Mouse (Mus musculus) cerebral cortex, adult 2 months (tissue): ENCODE measurements around the gene Tal1.

ENCODE experiments used
- WGBS: fragments of 180-500 bp; shearing (Covaris S2); methylation state at CpG from one replicate; pipeline ENCODE4 v1.1.7; 2018; 5-methylcytosine and 5-hydroxymethylcytosine counted together

The Tal1 gene

DNA sequence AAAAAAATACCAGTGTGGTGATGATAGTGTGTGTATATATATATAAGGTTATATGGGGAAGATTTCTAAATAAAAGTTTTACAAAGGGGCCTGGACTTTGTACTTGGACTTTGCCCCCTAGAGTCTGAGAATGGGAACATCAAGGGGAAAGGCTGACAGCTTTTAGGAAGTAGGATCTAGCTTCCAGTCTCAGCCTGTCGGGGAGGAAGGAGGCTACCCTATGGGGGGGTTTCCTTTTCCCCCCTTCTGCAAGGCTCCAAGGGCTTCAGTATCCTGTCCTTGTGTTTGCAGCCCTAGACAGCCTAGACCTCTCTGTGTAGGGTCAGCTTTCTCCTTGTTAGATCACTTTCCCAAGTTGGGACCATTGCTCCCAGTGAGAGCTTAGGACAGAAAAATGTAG lies 15.4 kb downstream of the Tal1 start:
- 58% methylated on average over 1 of the region's 1 CpGs for WGBS

DNA sequence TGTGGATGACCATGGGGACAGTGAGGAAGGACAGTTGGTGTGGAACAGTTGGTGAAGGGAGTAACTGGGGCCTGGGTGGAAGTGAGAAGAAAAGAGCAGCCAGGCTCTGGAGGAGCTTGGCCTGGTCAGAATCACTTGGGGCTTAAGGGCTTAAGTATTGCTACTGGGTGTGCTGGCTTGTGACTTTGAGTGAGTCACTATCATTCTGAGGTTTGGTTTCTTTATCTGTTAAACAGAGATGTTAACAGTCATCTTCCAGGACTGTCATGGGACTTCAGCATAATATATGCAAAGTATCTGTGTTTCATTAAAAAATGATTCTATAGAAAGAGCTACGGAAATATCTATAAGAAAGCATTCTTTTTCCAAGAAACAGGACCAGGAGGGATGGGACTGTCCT lies 18.6 kb downstream of the Tal1 start:
- WGBS, result 89% methylated on average over 1 of the region's 1 CpGs

DNA sequence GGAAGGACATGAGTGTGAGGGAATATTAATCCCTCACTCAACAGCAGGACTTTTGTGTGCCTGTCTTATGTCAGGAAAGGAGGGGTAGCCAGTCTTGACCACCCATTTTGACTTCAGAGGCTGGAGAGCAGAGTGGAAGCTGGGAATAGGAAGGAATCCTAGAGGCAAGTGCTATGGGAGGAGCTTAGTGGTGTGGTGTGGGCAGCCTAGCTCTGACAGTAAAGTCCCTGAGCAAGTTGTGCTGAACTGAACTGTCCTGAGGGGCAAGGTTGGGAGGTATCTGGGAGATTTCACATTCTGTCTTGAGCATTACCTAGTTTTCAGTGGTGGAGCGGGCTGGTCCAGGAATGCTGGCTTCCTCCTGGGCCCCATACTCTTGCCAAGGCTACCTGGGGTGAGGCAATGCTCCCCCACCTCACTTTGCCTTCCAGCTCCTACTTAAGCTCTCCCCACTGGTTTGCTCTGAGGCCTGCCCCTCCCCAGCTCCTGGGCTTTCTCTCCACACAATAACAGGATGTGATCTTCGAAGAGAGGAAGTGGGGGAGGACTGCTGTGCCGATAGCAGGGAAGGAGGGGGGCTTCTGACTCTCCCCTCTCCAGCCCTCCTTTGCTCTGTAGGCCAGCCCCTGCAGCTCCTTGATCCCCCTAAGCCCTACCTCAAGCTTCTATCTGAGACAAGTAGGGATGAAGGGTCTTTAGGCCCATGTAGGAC lies 19.1 kb downstream of the Tal1 start:
- WGBS, result 54% methylated on average over 3 of the region's 3 CpGs

DNA sequence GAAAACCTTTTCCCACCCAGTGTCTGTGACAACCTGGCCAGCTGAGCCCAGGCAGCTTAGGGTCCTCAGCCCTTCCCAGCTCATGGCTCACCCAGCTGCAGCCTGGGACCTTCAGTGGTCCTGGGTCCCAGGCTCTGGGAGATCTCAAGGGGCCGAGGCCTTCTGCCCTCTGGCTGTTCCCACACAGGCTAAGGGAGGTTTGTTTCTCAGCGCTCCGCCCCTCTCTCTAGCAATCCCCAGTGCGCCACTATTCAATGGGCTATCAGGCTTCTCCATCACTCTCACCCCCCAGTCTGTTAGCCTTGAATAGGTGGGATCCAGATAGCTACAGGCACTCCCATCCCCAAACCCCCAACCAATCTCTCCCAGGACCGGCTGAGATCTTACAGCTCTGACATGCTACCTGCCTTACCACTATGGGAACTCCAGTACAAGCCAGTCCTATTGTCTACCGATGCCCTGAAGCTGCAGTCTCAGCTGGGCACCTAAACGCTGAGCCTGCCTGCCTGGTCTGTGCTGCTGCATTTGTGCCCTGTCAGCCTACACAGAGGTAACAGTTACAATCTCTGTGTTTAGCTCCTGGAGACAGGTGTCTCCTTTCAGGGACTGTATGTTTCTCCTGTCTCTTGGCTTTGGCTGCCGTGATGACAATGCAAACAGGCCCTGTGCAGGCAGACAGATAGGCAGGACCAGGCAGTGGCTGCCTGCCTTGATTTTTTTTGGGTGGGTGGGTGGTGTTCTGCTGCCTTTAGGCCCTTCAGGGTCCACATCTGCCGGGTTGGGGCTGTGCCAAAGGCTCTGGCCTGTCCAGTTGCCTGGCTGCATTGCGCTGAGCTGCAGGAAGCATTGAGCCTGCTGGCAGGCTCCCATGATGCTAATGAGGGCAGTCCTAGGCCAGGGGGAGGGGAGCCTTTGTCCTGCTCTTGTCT lies 22.9 kb downstream of the Tal1 start:
- 64% methylated on average over 10 of the region's 10 CpGs for WGBS

DNA sequence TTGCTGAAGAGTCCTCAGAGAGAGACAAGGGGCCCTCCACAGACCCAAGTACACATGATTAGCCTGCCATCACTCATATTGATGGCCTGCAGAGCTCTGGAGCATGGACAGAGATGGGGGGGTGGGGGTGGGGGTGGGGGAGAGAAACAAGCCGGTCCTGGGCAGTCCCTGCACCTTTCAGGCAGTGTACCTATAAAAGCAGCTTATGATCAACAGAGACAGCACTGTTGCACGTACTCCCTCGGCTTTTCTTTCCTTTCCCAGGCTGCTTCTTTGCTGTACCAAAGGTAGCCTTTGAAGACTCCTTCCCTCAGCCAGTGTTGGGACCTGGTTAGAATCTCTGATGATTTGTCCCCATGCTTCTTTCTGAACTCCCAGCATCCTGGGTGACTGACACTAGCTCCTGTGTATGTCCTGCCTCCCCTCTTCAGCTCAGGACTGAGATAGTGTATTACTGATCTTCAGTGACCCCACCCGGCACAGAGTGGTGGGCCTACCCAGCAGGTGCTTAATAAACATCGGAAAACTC lies 23.7 kb downstream of the Tal1 start:
- WGBS, result 49% methylated on average over 5 of the region's 5 CpGs

GRCm38 (mm10) chr4:115083031-115083430 lies 26.8 kb downstream of the Tal1 start:
- 80% methylated on average over 3 of the region's 3 CpGs for WGBS

DNA sequence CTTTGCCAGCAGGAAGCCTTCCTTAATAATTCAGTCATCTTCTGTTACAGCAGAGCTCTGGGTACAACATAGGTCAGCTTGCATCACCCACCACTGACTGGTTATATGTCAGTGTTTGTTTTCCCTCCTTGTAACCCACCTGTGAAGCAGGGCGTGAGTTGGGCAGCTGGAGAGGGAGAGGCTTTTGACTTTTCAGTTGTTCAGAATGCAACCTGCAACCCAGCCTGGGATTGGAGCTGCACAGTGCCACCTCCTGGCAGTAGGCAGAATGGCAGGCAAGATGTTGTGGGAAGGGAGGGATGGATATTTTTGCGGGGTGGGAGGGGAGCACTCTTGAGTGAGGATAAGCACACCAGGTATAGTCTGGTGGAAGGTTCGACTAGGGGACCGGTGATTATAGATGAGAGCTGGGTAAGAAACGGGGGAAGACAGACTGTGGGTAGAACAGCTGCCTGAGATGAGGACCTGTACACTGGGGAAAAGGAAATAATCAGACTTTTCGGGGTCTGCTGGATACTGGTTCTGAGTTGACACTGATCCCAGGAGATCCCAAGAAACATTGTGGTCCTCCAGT lies 29.4 kb downstream of the Tal1 start:
- 22% methylated on average over 6 of the region's 6 CpGs for WGBS

GRCm38 (mm10) chr4:115086257-115086656 lies 30.0 kb downstream of the Tal1 start:
- WGBS, result 70% methylated on average over 4 of the region's 4 CpGs

- 83% methylated on average over 3 of the region's 3 CpGs for WGBS
Measured at GRCm38 (mm10) chr4:115086763-115087415, 30.7 kb downstream of the Tal1 start.

GRCm38 (mm10) chr4:115088611-115089338 lies 32.5 kb downstream of the Tal1 start, which contains the start of gene Pdzk1ip1:
Gene Pdzk1ip1 (plus strand): TSS chr4:115088708.
- 46% methylated on average over 11 of the region's 11 CpGs for WGBS

GRCm38 (mm10) chr4:115090592-115090991 lies 34.4 kb downstream of the Tal1 start:
- 90% methylated on average over 2 of the region's 2 CpGs for WGBS

GRCm38 (mm10) chr4:115091806-115092205 lies 35.6 kb downstream of the Tal1 start:
- 93% methylated on average over 3 of the region's 3 CpGs for whole genome bisulfite sequencing

- 90% methylated on average over 4 of the region's 4 CpGs for WGBS
Measured at GRCm38 (mm10) chr4:115093331-115093864, 37.2 kb downstream of the Tal1 start.

- WGBS, result 89% methylated on average over 2 of the region's 2 CpGs
Measured at GRCm38 (mm10) chr4:115094056-115094455, 37.8 kb downstream of the Tal1 start.

GRCm38 (mm10) chr4:115095671-115096434 lies 39.6 kb downstream of the Tal1 start:
- WGBS, result 2% methylated on average over 31 of the region's 31 CpGs

GRCm38 (mm10) chr4:115096435-115097145 lies 40.4 kb downstream of the Tal1 start:
- WGBS, result 26% methylated on average over 11 of the region's 11 CpGs

DNA sequence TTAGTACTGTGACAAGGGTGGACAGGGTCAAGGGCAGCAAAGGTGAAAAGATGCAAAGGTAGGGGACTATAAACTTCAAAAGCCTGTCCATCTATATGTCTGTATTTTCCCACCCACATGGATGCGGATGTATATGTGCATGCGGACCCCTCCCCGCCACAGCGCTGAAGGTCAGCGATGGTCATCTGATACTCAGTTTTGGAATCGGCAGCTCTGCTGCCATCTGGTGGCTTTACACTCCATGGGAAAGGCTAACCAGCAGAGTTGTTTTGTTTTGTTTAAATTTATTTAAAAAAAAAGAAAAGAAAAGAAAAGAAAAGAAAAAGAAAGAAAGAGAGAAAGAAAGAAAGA lies 40.9 kb downstream of the Tal1 start:
- WGBS, result 2% methylated on average over 6 of the region's 6 CpGs

DNA sequence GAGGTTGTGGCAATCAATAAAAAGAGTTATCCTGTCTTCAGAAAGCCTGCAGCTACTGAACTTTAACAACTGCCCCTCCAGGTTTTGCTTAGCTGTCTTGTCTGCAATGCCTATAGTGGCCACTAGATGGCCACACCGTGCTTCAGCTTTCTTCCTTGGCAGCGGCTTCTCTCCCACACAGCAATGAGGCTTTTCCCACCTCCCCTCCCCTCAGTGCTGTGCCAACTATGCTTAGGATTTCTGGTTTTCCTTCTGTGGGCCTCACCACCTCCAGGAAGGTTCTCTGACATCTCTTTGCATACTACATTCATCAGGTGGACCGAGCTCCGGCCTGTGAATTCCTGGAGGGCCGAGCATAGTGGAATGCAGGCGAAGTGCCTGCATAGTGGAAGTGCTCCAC lies 45.5 kb downstream of the Tal1 start:
- 22% methylated on average over 6 of the region's 6 CpGs for whole genome bisulfite sequencing

DNA sequence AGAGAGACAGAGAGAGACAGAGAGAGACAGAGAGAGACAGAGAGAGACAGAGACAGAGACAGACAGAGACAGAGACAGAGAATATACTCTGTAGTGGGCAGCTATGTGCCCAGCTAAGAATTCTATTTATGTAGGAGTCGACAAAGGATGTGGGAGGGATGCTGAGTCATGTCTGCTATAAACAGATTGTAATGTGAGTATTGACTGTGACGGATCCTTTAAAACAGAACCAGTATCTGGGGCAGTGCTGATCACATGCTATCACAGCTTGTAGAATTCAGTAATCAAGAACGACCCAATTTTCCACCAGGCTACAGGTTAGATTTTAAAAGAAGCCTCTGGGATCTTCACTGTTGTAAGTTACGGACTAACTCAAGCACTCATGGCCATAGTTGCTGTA lies 47.3 kb downstream of the Tal1 start:
- 26% methylated on average over 4 of the region's 4 CpGs for WGBS
